Mouse (Mus musculus) brain, embryonic 14.5 days (tissue): ENCODE measurements at regions not wholly inside any gene's neighbourhood (a gene's known extent, or its start where the extent isn't known, plus 50 kb on each side); places are given as distances from the start of the nearest gene placed in this dataset.
"Not testable (repeated sequence)": the region's sequence is repeated elsewhere in the genome, so short reads cannot be mapped to it uniquely, and the experiment has no call there.

Experiments
- DNase-seq: peaks from one replicate; pipeline ENCODE4 v3.0.0-alpha.2; 2011; ENCODE audit warnings: low read depth
- CTCF ChIP-seq: fragments of 200-500 bp; IDR thresholded peaks from 2 replicates; pipeline ENCODE4 v1.5.1; 2012; ENCODE audit warnings: inconsistent platforms, mild to moderate bottlenecking, moderate library complexity, borderline replicate concordance; ENCODE audit not compliant: insufficient read depth, insufficient read length; ENCODE audit errors: extremely low read depth
- POLR2A ChIP-seq: fragments of 200-500 bp; IDR thresholded peaks from 2 replicates; pipeline ENCODE4 v1.6.1; 2012; ENCODE audit warnings: mild to moderate bottlenecking, inconsistent platforms, borderline replicate concordance; ENCODE audit not compliant: poor library complexity, insufficient read depth, insufficient read length, severe bottlenecking; ENCODE audit errors: extremely low read depth

DNA sequence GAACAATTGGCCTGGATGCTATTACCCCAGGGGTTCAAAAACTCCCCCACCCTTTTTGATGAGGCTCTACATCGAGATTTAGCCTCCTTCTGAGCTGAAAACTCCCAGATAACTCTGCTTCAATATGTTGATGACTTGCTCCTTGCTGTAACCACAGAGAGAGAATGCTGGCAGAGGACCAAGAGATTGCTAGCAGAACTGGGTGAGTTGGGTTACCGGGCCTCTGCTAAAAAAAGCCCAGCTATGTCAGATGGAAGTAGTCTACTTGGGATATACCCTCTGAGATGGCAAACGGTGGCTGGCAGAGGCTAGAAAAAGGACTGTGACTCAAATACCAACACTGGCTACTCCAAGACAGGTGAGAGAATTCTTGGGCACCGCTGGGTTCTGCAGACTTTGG, 63.9 kb upstream of the Gm906 start:
- DNase-seq: not testable (repeated sequence)

DNA sequence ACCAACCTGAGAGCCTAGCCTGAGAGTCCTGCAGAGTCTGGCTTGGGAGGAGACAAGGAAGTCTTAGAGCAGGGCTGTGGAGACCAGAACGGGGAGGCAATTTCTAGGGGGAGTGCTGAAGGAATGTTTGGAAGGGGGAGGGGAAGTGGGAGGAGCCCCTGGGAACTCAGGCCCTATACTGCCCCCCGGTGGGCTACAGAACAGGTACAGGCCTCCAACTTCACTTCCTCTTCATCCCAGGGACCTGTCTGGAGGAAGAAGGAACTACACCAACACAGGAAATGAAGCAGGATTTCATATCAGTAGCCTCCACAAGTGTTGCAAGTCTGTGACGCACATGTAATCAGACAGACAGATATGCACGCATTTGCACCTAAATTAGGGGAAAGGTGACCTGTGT, 72.4 kb upstream of the Gm906 start:
- TF ChIP-seq CTCF (0 out of 2 replicates have a peak, but pooled peaks have one; percentile 2), POLR2A (no peak)
- no peak for DNase-seq

DNA sequence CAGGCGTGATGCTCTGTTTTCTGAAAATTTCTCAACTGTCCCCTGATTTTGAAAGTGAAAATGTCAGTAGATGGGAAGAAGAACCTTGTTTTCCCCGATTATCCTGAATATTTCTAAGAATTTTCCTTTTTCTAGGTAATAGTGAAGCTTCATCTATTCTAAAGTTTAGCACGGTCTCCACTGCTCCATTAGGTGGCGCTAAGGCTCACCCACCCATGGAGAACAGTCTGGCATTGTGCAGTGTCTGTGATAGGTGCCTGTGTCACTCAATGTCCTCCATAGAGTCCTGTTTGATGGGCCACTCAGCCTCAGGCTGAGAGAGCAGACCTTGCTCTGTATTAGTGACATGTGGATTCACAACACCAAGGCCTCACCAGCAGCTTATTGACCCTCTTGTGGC, 78.5 kb upstream of the Gm906 start:
- TF ChIP-seq CTCF (no peak), POLR2A (no peak)
- no peak for DNase-seq

DNA sequence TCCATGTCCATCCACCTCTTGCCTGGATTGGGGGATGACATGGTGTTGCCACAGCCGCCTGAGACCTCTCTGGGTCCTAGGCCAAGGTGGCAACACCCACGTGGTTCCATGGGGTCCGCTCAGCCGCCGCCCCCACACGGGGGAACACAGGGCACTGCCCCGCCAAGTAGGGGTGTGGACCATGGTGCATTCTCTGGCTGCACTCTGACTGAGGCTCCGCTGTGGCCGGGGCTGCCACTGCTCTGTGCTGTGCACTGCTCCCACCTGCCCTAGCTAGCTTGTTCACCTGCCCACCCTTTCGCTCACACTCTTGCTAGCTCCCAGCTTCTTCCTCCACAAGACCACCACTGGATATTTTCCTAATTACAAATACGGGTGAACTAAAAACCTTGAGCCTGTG, 73.5 kb upstream of the Fbxw17 start:
- TF ChIP-seq CTCF (no peak), POLR2A (no peak)
- DNase-seq: no peak

DNA sequence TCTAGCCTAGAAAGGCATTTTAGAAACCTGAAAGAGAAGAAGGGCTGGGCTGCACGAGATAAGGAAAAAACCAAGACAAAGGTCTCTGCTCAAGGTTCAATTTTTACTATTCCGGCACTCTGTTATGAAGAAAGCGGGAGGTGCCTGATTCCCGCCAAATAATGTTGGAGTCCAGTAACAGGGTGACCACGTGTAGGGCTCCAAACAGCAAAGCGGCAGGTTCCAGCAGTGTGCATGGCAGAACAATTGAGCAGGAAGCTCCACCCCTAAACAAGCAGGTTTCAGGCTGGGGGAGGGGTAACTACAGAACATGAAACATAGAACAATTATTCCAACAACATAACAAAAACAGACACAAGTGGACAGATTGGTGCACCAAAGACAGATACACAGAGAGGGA, 65.7 kb upstream of the Fbxw17 start:
- no peak for TF ChIP-seq CTCF
- TF ChIP-seq POLR2A: no peak
- DNase-seq: no peak

DNA sequence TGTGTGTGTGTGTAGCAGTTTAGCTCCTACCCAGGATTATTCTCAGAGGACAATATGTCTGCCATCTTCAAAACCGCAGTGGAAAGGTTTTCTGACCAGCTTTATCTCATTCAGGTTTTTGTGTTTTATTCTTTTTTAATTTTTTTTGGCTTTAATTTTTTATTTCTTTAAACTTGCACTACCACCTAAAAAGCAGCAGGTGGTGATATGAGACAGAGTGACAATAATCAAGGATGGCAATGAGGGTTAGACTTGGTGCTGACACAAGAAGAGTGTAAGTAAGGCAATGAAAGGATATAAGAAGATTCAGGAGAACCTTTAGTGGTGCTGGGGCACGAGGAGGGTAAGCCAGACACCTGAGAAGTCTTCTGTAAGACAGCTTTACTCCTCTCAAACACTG, 62.4 kb upstream of the Fbxw17 start:
- no peak for DNase-seq
- no peak for TF ChIP-seq POLR2A
- no peak for TF ChIP-seq CTCF

DNA sequence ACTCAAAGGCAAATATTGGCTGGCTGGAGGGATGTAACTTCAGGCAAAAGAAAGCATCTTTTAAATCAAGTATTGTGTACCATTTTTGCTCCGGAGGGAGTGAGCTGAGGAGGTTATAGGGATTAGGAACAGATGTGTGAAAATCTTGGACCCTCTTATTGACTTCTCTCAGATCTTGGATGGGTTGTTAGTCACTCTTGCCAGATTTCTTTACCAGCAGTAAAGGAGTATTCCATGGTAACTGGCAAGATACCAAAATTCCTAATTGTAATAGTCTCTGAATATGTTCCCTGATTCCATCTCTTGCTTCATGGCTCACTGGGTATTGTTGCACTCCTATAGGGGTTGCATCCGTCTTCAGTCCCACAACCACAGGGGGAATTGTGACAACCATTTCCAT, 58.1 kb upstream of the Fbxw17 start:
- no peak for TF ChIP-seq CTCF
- no peak for TF ChIP-seq POLR2A
- DNase-seq: no peak
